ENCODE assay signal across 8 mouse cellular contexts in the genomic region with DNA sequence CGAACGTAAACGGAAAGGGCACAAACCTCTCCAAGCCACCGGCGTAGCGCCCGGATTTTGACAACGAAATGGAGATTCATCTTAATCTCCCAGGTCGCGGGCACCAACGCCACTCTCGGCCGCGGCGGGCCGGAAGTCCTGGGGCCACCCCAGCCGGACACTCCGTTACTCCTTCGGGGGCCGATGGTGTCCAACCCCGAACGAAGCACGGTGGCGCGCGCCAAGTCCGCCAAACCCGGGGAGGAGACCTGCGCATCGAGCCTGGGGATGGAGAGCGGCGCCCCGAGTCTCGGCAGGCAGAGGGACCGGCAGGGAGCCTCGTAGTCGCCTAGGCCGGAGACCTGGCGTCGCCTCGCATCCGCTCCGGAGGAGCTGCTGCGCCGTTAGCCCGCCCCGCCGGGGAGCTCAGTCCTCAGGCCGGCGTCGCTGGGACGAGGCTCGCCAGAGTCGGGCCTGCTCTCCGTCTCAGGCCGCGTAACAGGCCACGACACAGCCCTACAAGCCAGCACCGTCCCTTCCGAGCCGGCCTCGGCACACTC. TPM values are rescaled to one million over a fixed set of nuclear protein-coding genes. Genes with fewer than 3 reads are reported as not detected.
DNase-seq lines count a peak whose midpoint lies in the region; ATAC-seq lines count a peak whose summit lies in the region.

No protein-coding gene starts in this region.

- H3K27me3 ChIP-seq in kidney, embryonic 14.5 days (ENCODE audit: control insufficient read depth, insufficient read depth, low read length), result no peaks in the 10 kb centered on the region
- no peaks in the 10 kb centered on the region for H3K27me3 ChIP-seq in neural tube, embryonic 13.5 days

- WGBS in kidney, embryonic 14.5 days, result under 1% methylated on average over 56 of the region's 62 CpGs
- WGBS in large intestine, adult 2 months, result under 1% methylated on average over 62 of the region's 62 CpGs
- WGBS in neural tube, embryonic 13.5 days, result under 1% methylated on average over 62 of the region's 62 CpGs

- peak overlapping the region; percentile 62 for H3K4me2 ChIP-seq in kidney, embryonic 14.5 days (replicated peaks; ENCODE audit: low read depth, low read length)
- H3K4me2 ChIP-seq in neural tube, embryonic 13.5 days, result peak overlapping the region; percentile 74

- H3K9me3 ChIP-seq in kidney, embryonic 14.5 days (ENCODE audit: control insufficient read depth, low read length), result no peaks in the 10 kb centered on the region
- no peaks in the 10 kb centered on the region for H3K9me3 ChIP-seq in neural tube, embryonic 13.5 days

- H3K36me3 ChIP-seq in kidney, embryonic 14.5 days (ENCODE audit: control insufficient read depth, insufficient read depth, low read length), result peaks cover 36% of the 10 kb centered on the region; the same call in 1 of the 2 replicates
- peaks cover 23% of the 10 kb centered on the region for H3K36me3 ChIP-seq in neural tube, embryonic 13.5 days

- DNase-seq in kidney, adult 11 months, result no peak
- DNase-seq in MN1 (ENCODE audit: low spot score), result peak; percentile 74
- peak; percentile 7 for DNase-seq in large intestine, adult 2 months (ENCODE audit: low read depth, low spot score)
- no peak for DNase-seq in spleen, adult 12 weeks (ENCODE audit: low spot score)
- DNase-seq in right cerebral cortex, postnatal 4 days, result no peak

- ATAC-seq in kidney, embryonic 14.5 days (ENCODE audit: low FRiP score, low TSS enrichment), result peak; percentile 28
- ATAC-seq in erythroid progenitor cell, adult 5-6 weeks (replicated peaks; ENCODE audit: low FRiP score, poor library complexity, severe bottlenecking), result peak; percentile 36
- ATAC-seq in neural tube, embryonic 13.5 days (ENCODE audit: low read depth), result no peak; the same call in 1 of the 2 replicates

- H3K4me3 ChIP-seq in kidney, embryonic 14.5 days (ENCODE audit: low read length), result peak overlapping the region; percentile 97
- peak overlapping the region; percentile 95 for H3K4me3 ChIP-seq in neural tube, embryonic 13.5 days

- peak overlapping the region; percentile 99 for H3K9ac ChIP-seq in kidney, embryonic 14.5 days (ENCODE audit: low read depth, low read length)
- peak overlapping the region; percentile 98 for H3K9ac ChIP-seq in neural tube, embryonic 13.5 days

- H3K4me1 ChIP-seq in kidney, embryonic 14.5 days (ENCODE audit: control insufficient read depth, insufficient read depth, low read length), result peaks cover 25% of the 10 kb centered on the region
- H3K4me1 ChIP-seq in neural tube, embryonic 13.5 days (replicated peaks), result peaks cover 53% of the 10 kb centered on the region

- peak overlapping the region; percentile 96 for H3K27ac ChIP-seq in kidney, embryonic 14.5 days (ENCODE audit: low read depth, low read length)
- peak overlapping the region; percentile 98 for H3K27ac ChIP-seq in neural tube, embryonic 13.5 days (replicated peaks)

RNA-seq across cellular contexts. Expression of gene Rbbp4, which starts 0.4 kb away (rescaled TPM):
- polyA plus RNA-seq in kidney, embryonic 14.5 days (2014; fragmentation: Nextera tagmentation; extraction: Ambion mirVana), result 421 and 437 TPM in 2 replicates
- total RNA-seq in erythroid progenitor cell, adult 5-6 weeks (2015; ENCODE audit: low replicate concordance), result 177 and 270 TPM in 2 replicates
- 159 and 296 TPM in 2 replicates for total RNA-seq in erythroid progenitor cell, adult 5-6 weeks (2017; ENCODE audit: low replicate concordance)
- polyA plus RNA-seq in large intestine, adult 2 months (2012; rRNA removed), result 27.1 and 29.3 TPM in 2 replicates
- 344 and 395 TPM in 2 replicates for polyA plus RNA-seq in neural tube, embryonic 13.5 days (2015; fragmentation: Nextera tagmentation; extraction: Ambion mirVana)

RNA-seq across cellular contexts. Expression of gene Zbtb8os, which starts 0.7 kb away (rescaled TPM):
- polyA plus RNA-seq in kidney, embryonic 14.5 days (2014; fragmentation: Nextera tagmentation; extraction: Ambion mirVana), result 50.2 and 70.1 TPM in 2 replicates
- 11.5 and 16.8 TPM in 2 replicates for total RNA-seq in erythroid progenitor cell, adult 5-6 weeks (2015; ENCODE audit: low replicate concordance)
- total RNA-seq in erythroid progenitor cell, adult 5-6 weeks (2017; ENCODE audit: low replicate concordance), result 16.3 and 23.0 TPM in 2 replicates
- 23.1 and 24.9 TPM in 2 replicates for polyA plus RNA-seq in large intestine, adult 2 months (2012; rRNA removed)
- polyA plus RNA-seq in neural tube, embryonic 13.5 days (2015; fragmentation: Nextera tagmentation; extraction: Ambion mirVana), result 24.9 and 28.2 TPM in 2 replicates

RNA-seq across cellular contexts. Expression of gene Zbtb8a, which starts 43.2 kb away (rescaled TPM):
- polyA plus RNA-seq in kidney, embryonic 14.5 days (2014; fragmentation: Nextera tagmentation; extraction: Ambion mirVana), result 7.9 and 13.3 TPM in 2 replicates
- total RNA-seq in erythroid progenitor cell, adult 5-6 weeks (2015; ENCODE audit: low replicate concordance), result 1.7 and 6.1 TPM in 2 replicates
- 0.98 and 4.6 TPM in 2 replicates for total RNA-seq in erythroid progenitor cell, adult 5-6 weeks (2017; ENCODE audit: low replicate concordance)
- polyA plus RNA-seq in large intestine, adult 2 months (2012; rRNA removed), result 10.6 and 11.3 TPM in 2 replicates
- 18.5 and 20.4 TPM in 2 replicates for polyA plus RNA-seq in neural tube, embryonic 13.5 days (2015; fragmentation: Nextera tagmentation; extraction: Ambion mirVana)

RNA-seq across cellular contexts. Expression of gene Sync, which starts 47.3 kb away (rescaled TPM):
- polyA plus RNA-seq in kidney, embryonic 14.5 days (2014; fragmentation: Nextera tagmentation; extraction: Ambion mirVana), result 0.63 and 0.84 TPM in 2 replicates
- total RNA-seq in erythroid progenitor cell, adult 5-6 weeks (2015; ENCODE audit: low replicate concordance), result not detected in 2 replicates
- not detected in 2 replicates for total RNA-seq in erythroid progenitor cell, adult 5-6 weeks (2017; ENCODE audit: low replicate concordance)
- 0.92 and 1.1 TPM in 2 replicates for polyA plus RNA-seq in large intestine, adult 2 months (2012; rRNA removed)
- polyA plus RNA-seq in neural tube, embryonic 13.5 days (2015; fragmentation: Nextera tagmentation; extraction: Ambion mirVana), result 3.2 and 3.4 TPM in 2 replicates

Comparison
In these comparisons a context has a peak if more than half of its experiments do, and no peak if none do; other contexts are left out.
1. DNase-seq: peak in MN1 (single experiment) and large intestine, adult 2 months (single experiment); none in kidney, adult 11 months (single experiment), spleen, adult 12 weeks (single experiment) and right cerebral cortex, postnatal 4 days (single experiment).
2. RNA of gene Rbbp4, which starts 0.4 kb away (polyA plus RNA-seq): 421 to 437 TPM in kidney, embryonic 14.5 days and 344 to 395 TPM in neural tube, embryonic 13.5 days; 27.1 to 29.3 TPM in large intestine, adult 2 months; every median in the first group is over 10 times any median in the second.